Mouse (Mus musculus) heart, adult 2 months (tissue): ENCODE measurements around the gene Zfp146.

Experiments
- CTCF ChIP-seq: fragments of 200-600 bp; IDR thresholded peaks from 2 replicates; pipeline ENCODE4 v1.8.1; 2022; ENCODE audit warnings: antibody characterized with exemption, mild to moderate bottlenecking, moderate library complexity
- POLR2A ChIP-seq: fragments of 200-500 bp; IDR thresholded peaks from 2 replicates; pipeline ENCODE4 v1.6.1; 2011; ENCODE audit warnings: mild to moderate bottlenecking, low read depth, low read length, control low read depth; ENCODE audit not compliant: insufficient read depth

- TF ChIP-seq CTCF (no peak), POLR2A (no peak)
Observed at GRCm38 (mm10) chr7:30195461-30195860, 25.9 kb upstream of the Zfp146 start.
